Mouse (Mus musculus) kidney, postnatal 4 days (tissue): ENCODE data around the gene Mtss1l.
"Not testable (repeated sequence)": the region's sequence is repeated elsewhere in the genome, so short reads cannot be mapped to it uniquely, and the experiment has no call there.

Source experiments
- DNase-seq, 2 experiments: peaks; one replicate each; pipeline ENCODE4 v3.0.0; 2021; ENCODE audit warnings: mixed read lengths in 2 of 2

Mtss1l gene

DNA sequence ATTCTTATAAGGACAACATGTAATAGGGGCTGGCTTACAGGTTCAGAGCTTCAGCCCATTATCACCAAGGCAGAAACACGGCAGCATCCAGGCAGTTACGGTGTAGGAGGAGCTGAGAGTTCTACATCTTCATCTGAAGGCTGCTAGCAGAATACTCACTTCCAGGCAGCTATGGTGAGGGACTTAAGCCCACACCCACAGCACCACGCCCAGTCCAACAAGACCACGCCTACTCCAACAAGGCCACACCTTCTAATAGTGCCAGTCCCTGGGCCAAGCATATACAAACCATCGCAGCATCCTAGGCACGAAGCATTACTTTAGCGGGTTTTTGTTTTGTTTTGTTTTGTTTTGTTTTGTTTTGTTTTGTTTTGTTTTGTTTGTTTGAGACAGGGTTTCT lies 65.2 kb downstream of the Mtss1l start:
- DNase-seq, result not testable (repeated sequence)

DNA sequence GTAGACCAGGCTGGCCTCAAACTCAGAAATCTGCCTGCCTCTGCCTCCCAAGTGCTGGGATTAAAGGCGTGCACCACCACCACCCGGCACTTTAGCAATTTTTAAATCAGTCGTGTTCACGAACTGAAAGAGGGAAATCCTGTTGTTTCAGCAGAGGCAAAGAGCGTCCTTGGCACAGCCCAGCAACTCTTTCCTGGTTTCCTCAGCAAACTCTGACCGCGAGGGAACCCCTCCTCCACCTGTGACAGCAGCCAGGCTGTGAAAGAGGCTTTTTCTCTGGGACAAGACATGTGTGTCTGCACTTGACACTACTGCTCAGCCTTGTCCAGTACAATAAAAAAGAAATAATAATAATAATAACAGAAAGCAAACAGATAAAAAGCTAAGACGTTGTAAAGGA lies 65.7 kb downstream of the Mtss1l start:
- DNase-seq, result no peak

DNA sequence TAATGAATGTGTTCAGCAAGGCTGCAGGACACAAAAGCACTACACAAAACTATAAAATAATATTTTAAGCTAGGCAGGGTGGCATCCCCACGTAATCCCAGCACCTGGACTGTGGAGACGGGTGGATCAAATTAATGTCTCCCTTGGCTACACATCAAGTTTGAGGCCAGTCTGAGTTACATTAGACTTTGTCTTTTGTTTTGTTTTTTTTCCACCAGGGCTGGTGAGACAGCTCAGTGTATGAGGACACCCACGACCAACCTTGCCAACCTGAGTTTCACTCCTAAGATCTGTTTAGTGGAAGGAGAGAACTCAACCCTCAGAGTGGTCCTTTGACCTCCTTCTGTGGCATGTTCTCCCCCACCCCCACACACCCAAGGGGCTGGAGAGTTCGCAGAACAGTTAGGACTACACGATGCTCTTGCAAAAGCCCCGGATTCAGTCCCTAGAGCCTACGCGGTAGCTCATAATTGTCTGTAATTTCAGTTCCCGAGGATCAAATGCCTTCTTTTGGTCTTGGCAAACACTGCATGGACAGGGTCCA lies 66.2 kb downstream of the Mtss1l start:
- no peak for DNase-seq

DNA sequence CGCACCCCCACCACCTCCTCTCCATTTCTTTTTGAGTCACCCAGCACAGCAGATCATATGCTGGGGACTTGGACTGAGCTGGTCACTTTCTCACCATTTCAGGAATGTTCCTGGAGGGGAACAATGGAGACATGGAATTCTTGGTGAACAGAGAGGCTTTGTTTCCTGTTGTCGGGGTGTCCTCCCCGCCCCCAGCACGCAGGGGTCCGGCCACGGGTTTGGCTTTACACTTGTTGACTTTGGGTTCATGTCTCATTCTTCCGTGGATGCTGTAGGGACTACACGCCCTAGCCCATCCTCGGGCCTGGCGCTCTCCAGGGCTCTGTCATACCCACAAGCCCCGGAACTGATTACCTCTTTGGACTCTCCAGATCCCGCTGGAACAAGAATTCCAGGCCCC lies 67.7 kb downstream of the Mtss1l start:
- no peak for DNase-seq

DNA sequence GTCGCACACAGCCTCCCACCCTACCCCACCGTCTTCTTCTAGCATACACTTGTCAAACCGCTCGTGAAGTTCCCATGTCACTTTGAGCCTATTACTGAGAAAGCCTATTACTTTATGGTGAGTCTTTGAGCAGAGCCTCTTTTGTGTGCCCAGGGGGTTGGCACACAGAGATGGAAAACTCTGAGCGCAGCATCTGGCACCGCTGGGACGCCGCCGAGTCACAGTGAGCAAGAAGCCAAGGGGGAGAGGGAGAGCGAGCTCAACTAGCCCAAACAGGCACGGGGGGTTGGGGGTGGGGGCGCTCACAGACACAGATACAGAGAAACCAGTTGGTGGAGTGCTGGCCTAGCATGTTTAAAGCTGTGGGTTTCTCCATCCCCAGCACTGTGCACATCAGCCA lies 68.3 kb downstream of the Mtss1l start:
- DNase-seq, result peak in 1 of 2 experiments; percentile 37

GRCm38 (mm10) chr8:110790270-110790669 lies 69.0 kb downstream of the Mtss1l start:
- no peak for DNase-seq
